Mouse (Mus musculus): ENCODE measurements around the gene Rnf40. TPM values are rescaled to one million over a fixed set of nuclear protein-coding genes. Genes with fewer than 3 reads are reported as not detected.

Rnf40 gene
- total RNA-seq (2021) = 10 to 100 TPM; 51.5 to 59.7 TPM
- long read RNA-seq, experiment 1, full-length matches to known transcripts = 27 of 61 reads
- long read RNA-seq, experiment 1, partial matches to known transcripts = 15 of 61 reads
- long read RNA-seq, experiment 1, other reads (novel, unspliced or antisense) = 19 of 61 reads
- long read RNA-seq, experiment 2, full-length matches to known transcripts = 47 of 71 reads
- long read RNA-seq, experiment 2, partial matches to known transcripts = 7 of 71 reads
- long read RNA-seq, experiment 2, other reads (novel, unspliced or antisense) = 17 of 71 reads

DNA sequence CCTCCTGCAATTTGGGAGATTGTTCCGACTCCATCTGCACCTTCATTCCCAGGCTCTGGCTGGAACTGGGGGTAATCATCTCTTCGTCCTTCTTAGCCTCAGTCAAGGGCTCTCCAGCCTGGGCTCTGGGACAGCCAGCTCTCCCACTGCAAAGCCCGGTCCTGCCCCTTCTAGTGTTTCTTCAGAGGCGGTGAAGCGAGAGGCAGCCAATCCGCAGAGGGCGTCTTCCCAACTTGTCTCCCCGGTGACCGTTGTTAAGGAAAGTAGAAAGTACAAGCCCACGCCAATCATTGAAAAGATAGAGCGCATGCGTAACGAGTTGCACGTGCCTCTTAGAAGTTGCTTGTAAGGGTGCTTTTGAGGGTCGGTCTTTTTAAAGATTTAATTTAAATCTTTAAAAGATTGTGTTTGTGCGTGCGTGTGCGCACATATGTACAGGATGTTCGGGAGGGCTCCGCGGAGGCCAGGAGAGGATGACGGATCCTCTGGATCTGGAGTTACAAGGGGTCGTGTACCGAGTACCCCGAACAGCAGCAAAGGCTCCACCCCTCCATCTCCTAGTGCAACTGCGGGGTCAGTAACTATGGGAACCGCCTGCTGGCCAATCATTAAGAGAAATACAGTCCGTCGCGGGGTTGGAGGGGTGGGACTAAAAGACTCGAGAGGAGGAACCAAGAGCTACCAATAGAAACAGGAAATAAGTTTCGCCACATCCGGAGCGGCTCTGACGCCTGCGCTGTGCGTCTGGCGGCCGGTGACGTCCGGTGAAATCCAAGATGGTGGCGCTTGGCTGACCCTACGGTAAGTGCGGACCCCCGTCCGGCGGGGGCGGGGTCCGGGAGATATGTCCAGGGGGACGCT is at the start of gene Rnf40, which contains the start of gene Ccdc189:
Gene Rnf40 (plus strand): TSS at position 757 of the 861 bp plus-strand sequence.
Gene Ccdc189 (minus strand): TSS at position 585 of the 861 bp plus-strand sequence.
- peak; percentile 94 for DNase-seq

- DNase-seq = no peak
These were observed 46.9 kb upstream of the Rnf40 start for GRCm38 (mm10) chr7:127541671-127542070.

DNA sequence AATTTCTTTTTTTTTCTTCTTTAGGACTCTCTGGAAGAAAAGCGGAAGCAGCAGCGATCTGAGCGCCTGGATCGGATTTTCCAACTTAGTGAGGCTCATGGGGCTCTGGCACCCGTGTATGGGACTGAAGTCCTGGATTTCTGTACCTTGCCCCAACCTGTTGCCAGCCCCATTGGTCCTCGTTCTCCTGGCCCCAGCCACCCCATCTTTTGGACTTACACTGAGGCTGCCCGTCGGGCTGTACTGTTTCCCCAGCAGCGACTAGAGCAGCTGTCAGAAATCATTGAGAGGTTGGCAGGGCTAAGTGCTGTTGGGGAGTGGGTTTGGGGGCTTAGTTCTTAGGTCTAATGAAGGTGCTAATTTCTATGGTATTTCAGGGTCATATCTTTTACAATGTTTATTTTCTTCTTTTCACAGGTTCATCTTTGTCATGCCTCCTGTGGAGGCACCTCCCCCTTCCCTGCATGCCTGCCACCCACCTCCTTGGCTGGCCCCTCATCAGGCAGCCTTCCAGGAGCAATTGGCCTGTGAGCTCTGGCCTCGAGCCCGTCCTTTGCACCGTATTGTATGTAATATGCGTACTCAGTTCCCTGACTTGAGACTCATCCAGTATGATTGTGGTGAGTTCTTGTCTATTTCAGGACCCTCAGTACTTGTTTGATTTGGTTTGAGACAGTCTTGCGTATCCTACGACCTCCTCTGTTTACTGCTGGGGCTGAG is 39.3 kb upstream of the Rnf40 start:
- peak; percentile 77 for DNase-seq

- no peak for DNase-seq
These were observed 37.0 kb upstream of the Rnf40 start for GRCm38 (mm10) chr7:127551558-127551957.

- DNase-seq = no peak
These were observed 28.0 kb upstream of the Rnf40 start for GRCm38 (mm10) chr7:127560580-127560979.

DNA sequence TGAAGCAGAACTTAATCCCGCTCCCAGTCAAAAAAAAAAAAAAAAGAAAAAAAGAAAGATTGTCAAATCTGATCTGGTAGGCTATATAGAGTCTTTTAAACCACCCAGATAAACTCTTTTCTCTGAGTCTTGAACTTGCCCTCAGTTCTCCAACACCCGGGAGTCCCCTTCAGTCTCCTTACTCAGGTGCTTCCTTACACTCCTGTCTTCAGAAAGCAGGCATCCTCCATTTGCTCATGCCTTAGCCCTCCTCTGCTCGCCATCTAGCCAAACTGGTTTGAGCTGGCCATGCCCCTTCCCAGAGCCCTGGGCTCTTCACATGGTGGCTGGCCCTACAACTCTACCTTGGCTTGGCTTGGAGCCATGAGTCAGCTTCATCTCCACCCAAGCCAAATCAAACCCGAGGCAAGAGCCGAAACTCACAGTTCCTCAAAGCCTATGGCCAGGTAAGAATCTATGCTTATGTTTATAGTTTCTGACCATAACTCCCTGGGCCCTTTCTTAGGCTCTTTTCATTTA is 27.2 kb upstream of the Rnf40 start, which contains the start of gene Tmem265:
Gene Tmem265 (plus strand): TSS at position 51 of the 519 bp plus-strand sequence.
- no peak for DNase-seq

DNA sequence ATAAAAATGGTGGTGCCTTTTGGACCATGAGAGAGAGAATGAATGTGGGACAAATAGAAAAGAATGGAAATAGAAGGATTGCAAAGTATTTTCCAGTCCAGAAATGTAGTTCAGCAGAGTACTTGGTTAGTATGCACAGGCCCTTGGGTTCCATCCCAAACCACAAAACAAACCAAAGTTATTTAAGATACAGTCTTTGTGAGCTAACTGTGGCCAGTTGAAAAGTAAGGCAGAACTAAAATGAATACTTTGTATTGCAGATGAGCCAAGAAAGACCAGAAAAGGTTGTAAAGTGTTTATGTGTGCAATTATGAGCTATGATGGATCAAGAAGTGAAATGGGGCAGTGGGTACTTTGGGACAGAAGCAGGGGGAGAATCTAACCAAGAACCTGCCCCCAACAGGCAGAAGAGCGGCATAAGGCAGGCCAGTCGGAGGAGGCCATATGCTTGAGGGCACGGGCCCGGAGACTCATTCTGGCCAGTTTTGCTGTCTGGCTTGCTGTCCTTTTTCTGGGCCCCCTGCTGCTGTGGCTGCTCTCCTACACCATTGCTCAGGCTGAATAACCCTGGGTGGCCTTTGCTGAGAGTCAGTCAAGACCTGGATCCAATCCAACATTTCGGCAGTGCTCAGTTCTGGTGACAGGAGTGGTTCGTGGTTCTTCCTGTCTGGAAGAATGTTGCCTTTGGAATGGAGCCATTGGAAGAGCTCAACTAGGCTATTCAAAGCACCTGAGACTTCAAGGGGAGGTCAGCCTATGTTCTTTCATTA is 24.0 kb upstream of the Rnf40 start:
- DNase-seq = peak; percentile 58

DNA sequence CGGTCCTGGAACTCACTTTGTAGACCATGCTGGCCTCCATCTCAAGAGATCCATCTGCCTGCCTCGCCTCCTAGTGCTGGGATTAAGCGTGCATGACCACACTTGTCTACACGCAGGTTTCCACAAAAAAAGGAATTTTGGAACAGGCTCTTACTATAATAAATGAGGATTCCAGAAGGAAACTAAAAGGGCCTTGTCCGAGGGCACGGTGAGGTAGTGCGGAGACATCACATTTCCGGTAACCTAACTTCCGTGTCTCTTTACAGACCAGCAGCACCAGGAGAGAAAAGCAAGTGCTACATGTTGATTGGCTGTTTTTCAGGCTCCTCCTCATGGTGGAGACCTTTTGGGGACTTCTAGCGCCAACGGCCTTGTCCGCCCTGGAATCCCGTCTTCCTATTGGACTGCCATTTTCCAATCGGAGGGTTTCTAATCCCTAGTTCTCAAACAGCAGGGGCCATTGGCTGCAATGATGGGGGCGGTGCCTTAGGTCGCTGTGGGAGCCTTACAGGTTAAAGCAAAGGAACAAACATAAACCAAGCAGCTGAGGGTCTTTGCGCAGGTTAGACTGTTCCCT is 15.6 kb upstream of the Rnf40 start, which contains the start of gene Phkg2:
Gene Phkg2 (plus strand): TSS at position 446 of the 577 bp plus-strand sequence.
- DNase-seq = peak; percentile 94

DNA sequence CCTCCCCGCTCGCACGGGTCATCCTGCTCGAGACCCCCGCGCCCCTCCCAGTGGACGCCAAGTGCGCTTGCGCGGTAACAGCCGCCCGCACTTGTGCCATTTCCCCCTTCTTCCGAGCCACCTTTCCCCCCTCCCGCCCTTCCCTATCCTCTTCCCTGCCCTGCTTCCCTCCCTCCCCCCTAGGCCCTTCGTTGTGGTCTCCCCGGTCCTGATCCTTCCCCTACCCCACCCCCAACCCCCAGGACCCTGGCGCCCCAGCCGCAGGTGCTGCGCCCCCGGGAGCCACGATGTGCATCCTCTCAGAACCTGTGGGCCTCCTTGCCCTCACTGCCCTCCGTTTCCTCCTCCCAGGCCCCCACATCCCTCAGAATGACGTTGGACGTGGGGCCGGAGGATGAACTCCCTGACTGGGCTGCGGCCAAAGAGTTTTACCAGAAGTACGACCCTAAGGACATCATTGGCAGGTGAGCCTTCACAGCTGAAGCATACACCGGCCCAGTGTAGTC is 15.0 kb upstream of the Rnf40 start:
- no peak for DNase-seq

- DNase-seq = no peak
These were observed 14.5 kb upstream of the Rnf40 start for GRCm38 (mm10) chr7:127574115-127574514.

DNA sequence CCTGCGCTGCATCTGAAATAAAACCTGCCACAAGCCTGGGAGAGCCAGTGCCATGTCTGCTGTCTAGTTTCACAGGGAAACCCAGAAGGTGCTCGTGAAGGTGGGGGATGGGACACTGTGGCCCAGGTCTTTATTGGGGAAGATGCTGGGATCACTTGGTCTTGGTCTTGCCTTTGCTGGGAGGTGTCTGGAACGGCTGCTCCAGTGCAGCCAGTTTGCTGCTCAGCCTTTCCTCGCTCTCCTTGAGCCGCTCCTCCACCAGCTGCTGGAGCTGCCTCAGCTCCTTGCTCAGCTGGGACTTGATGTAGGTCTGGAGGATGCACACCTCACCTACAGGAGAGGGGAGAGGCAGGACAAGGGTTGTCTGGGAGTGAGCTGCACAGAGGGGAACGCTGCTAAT is 5.3 kb upstream of the Rnf40 start:
- DNase-seq = no peak

- DNase-seq = no peak
These were observed 3.5 kb upstream of the Rnf40 start for GRCm38 (mm10) chr7:127585031-127585430.

DNA sequence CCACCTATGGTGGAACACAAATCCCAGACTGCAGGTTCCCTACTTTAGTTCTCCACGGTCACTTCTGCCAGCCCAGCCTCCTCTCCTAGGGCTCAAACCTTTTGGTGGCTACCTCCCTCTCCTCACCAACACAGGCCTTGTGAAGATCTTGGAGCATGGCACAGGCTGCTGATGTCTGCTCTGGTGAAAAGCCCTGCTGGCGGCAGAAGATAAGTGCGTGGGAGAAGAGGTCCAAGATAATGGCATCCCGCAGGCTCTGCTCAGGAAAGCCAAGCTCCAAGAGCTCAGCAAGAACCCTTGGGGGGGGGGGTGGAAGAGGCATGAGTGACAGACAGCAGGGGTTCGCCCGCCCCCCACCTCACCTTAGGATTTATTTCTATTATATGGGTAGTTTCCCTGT is 2.4 kb upstream of the Rnf40 start:
- DNase-seq = no peak

GRCm38 (mm10) chr7:127587196-127587595 is 1.4 kb upstream of the Rnf40 start:
- no peak for DNase-seq

DNA sequence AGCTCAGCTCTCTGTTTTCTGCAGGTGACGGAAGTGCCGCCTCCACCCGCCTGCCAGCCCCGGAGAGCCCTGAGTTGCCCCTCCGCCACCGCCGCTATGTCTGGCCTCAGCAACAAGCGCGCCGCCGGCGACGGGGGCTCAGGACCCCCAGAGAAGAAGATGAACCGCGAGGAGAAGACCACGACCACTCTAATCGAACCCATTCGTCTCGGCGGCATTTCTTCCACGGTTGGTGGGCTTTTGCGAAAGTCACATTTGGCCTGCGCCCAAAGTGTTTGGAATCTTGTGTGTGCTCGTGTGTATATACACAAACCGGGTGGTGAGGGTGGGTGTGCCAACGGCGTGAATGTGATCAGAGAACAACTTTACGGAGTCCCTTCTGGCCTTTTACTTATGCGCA is 334 bp downstream of the Rnf40 start:
- no peak for DNase-seq

- no peak for DNase-seq
These were observed 1.1 kb downstream of the Rnf40 start for GRCm38 (mm10) chr7:127589637-127590036.

DNA sequence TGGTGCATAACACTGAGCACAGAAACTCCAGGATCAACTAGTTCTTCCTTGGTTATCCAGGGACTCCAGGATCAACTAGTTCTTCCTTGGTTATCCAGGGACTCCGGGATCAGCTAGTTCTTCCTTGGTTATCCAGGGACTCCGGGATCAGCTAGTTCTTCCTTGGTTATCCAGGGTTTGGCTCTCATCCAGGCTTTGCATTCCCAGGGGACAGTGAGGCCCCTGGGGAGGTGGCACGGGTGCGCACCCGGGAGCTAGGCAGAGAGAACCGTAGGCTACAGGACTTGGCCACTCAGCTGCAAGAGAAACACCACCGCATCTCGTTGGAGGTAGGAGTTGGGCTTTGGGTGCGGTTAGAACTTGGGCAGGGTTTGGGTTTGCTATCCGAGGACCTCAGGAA is 2.5 kb downstream of the Rnf40 start:
- DNase-seq = no peak

DNA sequence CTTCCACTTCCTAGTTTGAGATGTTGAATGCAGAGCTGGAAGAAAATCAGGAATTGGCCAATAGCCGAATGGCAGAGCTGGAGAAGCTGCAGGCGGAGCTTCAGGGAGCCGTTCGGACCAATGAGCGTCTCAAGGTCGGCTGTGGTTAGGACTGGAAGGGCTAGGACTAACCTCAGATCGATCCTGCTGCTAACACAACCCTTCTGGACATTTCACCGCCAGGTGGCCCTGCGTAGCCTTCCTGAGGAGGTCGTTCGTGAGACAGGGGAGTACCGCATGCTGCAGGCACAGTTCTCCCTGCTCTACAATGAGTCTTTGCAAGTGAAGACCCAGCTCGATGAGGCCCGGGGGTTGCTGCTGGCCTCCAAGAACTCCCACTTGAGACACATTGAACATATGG is 4.0 kb downstream of the Rnf40 start:
- no peak for DNase-seq

DNA sequence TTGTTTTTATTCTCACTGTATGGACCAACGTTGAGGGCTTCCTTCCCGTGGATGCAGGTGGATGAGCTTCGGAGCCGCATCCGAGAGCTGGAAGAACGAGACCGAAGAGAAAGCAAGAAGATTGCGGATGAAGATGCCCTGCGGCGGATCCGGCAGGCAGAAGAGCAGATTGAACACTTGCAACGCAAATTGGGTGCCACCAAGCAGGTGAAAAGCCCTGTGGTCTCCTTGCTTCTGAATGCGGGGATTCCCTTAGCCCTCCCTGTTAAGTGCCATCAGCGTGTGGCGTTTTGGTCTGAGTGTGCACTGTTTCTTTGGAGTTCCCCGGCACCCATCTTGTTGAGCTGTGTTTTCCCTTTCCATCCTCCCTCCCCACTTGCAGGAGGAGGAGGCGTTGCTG is 8.2 kb downstream of the Rnf40 start:
- no peak for DNase-seq

DNA sequence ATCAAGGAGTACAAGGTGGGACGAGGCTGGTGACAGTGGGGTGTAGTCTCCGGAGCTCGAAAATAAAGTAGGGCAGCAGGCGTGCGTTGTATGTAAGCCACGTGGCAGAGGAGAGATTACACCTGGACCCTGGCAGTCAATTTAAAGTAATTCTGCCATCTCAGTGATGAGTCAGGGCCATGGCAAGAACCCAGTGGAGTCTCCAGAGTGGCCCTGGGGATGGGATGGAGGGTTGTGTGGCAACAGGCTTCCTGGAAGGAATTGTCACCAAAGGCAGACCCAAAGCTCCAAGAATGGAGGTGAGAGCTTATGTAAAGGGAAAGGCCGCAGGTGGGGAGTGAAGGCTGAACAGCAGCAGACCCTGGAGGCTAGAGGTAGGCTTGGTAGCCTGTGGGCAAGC is 12.0 kb downstream of the Rnf40 start:
- DNase-seq = no peak

DNA sequence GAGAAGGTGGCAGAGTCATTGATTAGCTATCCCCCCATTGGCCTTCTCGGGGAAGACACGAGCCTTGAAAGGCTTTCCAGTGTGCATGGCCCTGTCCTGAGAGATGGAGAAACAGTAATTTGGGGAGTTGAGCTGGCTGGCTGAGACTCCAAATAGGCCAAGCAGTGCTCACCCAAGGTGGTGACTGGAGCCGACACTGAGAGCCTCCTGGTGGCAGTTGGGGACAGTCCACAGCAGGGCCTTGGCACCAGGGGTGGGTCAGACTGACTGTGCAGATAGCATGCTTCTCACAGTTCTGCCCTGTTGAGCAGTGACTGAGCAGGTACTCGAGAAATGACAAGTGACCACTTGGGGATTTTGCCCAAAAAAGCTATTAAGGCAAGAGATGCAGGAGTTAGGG is 13.2 kb downstream of the Rnf40 start:
- no peak for DNase-seq

All from adrenal gland, postnatal 10 days (tissue).